Mouse (Mus musculus) ES-Bruce4 (cell line): Measurements from ENCODE around the gene Hydin.

ENCODE experiments used
- CTCF ChIP-seq: IDR thresholded peaks from one replicate; pipeline ENCODE4 v1.8.1; 2011; ENCODE audit warnings: low read depth, low read length
- EP300 ChIP-seq: IDR thresholded peaks from 2 replicates; pipeline ENCODE4 v1.6.1; 2011; ENCODE audit warnings: low read depth, low read length; ENCODE audit not compliant: insufficient read depth
- POLR2A ChIP-seq: IDR thresholded peaks from one replicate; pipeline ENCODE4 v1.8.1; 2011; ENCODE audit warnings: low read length; ENCODE audit not compliant: insufficient read depth

DNA sequence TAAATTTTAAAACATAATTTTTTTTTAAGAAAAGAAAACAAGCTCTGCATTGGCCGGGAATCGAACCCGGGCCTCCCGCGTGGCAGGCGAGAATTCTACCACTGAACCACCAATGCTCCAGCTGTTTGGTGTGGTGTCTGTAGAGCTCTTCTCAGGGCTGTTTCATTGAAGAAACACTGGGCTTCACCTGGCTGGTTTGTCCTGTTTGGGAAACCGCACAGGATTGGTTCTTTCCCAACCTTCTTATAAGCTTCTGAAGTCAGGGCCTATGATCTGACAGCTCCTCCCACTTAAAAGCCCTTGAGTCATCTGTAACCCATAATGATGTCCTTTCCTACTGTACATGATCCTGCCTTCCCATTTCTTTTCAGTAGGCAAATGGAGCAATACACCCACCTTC is 364.4 kb downstream of the Hydin start:
- no peak for TF ChIP-seq POLR2A
- TF ChIP-seq CTCF: no peak
- TF ChIP-seq EP300: no peak
